Mouse (Mus musculus) hindbrain, embryonic 16.5 days (tissue): ENCODE data around the gene Ncoa5. TPM values are rescaled to one million over a fixed set of nuclear protein-coding genes. Genes with fewer than 3 reads are reported as not detected.

Experiments used
- ATAC-seq: fragments of 200-750 bp; cut with Nextera tagmentation; 2 replicates; pipeline ENCODE4 v1.8.0; 2017; ENCODE audit warnings: moderate TSS enrichment, moderate library complexity
- H3K27ac ChIP-seq: fragments of 300-500 bp; sonication (generic); 2 replicates; pipeline ENCODE4 v1.5.1; 2014; ENCODE audit warnings: low read depth, mild to moderate bottlenecking, control low read depth, low read length, moderate library complexity
- H3K27me3 ChIP-seq: fragments of 300-500 bp; sonication (generic); replicated peaks from 2 replicates; pipeline ENCODE4 v1.6.1; 2014; ENCODE audit warnings: low read length; ENCODE audit not compliant: control insufficient read depth, insufficient read depth
- H3K36me3 ChIP-seq: fragments of 300-500 bp; sonication (generic); 2 replicates; pipeline ENCODE4 v1.6.1; 2014; ENCODE audit warnings: mild to moderate bottlenecking, low read length, moderate library complexity, mixed read lengths; ENCODE audit not compliant: control insufficient read depth, insufficient read depth
- H3K4me1 ChIP-seq: fragments of 300-500 bp; sonication (generic); 2 replicates; pipeline ENCODE4 v1.6.1; 2014; ENCODE audit warnings: low read depth, low read length; ENCODE audit not compliant: control insufficient read depth, insufficient read depth
- H3K4me2 ChIP-seq: fragments of 300-500 bp; sonication (generic); 2 replicates; pipeline ENCODE4 v1.6.1; 2014; ENCODE audit warnings: mild to moderate bottlenecking, low read length, control low read depth, moderate library complexity
- H3K4me3 ChIP-seq: fragments of 300-500 bp; sonication (generic); 2 replicates; pipeline ENCODE4 v1.5.1; 2014; ENCODE audit warnings: mild to moderate bottlenecking, low read length, control low read depth, moderate library complexity
- H3K9ac ChIP-seq: fragments of 300-500 bp; sonication (generic); 2 replicates; pipeline ENCODE4 v1.6.1; 2014; ENCODE audit warnings: low read depth, mild to moderate bottlenecking, control low read depth, low read length, moderate library complexity
- H3K9me3 ChIP-seq: fragments of 300-500 bp; sonication (generic); 2 replicates; pipeline ENCODE4 v1.6.1; 2014; ENCODE audit warnings: mild to moderate bottlenecking, low read length, moderate library complexity; ENCODE audit not compliant: control insufficient read depth
- WGBS: fragments of 180-500 bp; shearing (Covaris S2); extraction: QIAGEN DNeasy Blood & Tissue Kit; methylation state at CpG from one replicate; pipeline ENCODE4 v1.1.7; 2014; 5-methylcytosine and 5-hydroxymethylcytosine counted together
- polyA plus RNA-seq: library from polyadenylated mRNA; unstranded; fragments of >200 nt; fragmentation: Nextera tagmentation; extraction: Ambion mirVana; gene quantifications from 2 replicates; pipeline ENCODE4 v1.2.1, GENCODE M21; 2015

Ncoa5 gene
- polyA plus RNA-seq, 1 experiment from 2014 or later: 83.8 TPM

DNA sequence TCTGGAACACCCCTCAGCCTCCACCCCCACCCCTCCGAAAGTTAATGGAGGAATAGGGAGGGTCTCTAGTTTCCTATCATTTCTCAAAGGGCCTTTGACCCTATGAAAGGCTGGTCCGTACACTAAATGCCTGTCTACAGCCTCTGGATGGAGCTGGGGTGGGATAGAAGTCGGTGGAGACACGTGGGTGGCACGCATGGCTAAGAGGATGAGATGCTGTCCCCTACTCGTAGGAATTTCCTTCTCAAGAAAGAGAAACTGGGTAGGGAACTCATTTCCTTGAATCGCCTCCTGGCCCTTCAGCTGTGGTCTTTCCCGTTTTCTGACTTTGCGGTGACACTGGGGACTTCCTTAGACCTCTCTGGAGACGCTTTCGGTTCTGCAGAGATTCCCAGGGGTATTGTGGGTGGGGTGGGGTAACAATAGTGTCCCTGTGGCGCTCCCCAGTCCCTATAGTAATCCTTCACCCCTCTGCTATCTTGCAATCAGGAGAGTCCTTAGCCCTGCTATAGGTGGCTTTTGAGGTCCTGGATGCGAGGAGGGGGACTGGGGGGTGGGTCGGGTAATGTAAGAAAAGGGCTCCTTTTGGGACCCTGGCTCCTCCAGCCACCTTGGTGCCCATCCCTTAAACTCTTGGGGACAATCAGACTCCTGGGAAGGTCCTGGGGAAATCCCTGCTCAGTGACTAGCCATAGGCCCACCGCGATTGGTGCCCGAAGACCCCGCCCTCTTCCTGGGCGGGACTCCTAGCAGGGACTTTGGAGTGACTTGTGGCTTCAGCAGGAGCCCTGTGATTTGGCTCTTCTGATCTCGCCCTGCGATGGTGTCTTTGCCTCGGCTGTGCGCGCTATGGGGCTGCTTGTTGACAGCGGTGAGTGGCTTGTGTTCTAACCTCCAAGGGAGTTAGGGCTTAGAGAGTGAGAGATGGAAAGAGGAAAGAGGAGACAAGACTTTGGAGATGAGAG lies 20.5 kb upstream of the Ncoa5 start, which contains the start of gene Cd40:
TSS of gene Cd40 (plus strand) at position 740 of the 965 bp plus-strand sequence.
- 0 out of 2 replicates have a peak, but pooled peaks have one; percentile 59 for ATAC-seq
- Histone ChIP-seq H3K36me3 (no peaks in the 10 kb centered on the region), H3K4me1 (no peaks in the 10 kb centered on the region), H3K4me3 (peak within 1 kb of the TSS; percentile 26), H3K4me2 (peak within 1 kb of the TSS; percentile 47), H3K9me3 (no peaks in the 10 kb centered on the region), H3K27me3 (no peaks in the 10 kb centered on the region), H3K9ac (no peak within 1 kb of the TSS), H3K27ac (no peak within 1 kb of the TSS)
- WGBS: 18% methylated on average over 25 of the region's 25 CpGs

DNA sequence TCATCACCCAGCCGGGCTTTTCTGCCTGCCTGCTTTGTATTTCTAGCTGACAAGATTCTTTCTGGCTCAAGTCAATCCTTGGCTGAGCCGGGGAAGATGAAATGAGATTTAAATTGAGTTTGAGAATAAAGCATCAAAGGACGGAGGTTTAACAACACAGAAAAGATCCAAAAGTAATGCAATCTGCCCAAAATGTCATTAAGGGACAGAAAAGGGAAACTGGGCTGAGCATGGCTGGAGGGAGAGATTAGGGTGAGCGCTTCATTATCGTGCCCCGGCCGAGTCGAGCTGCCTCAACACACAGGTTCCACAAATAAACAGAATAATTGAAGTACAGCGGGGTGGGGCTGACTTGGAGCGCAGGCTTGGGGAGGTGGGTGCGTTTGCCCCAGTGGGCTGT lies 16.9 kb upstream of the Ncoa5 start:
- H3K4me3 ChIP-seq: no peak overlapping the region
- 0 out of 2 replicates have a peak overlapping the region, but pooled peaks have one; percentile 1 for H3K9ac ChIP-seq
- no peak for ATAC-seq
- H3K27me3 ChIP-seq: no peaks in the 10 kb centered on the region
- H3K4me2 ChIP-seq: no peak overlapping the region
- no peaks in the 10 kb centered on the region for H3K4me1 ChIP-seq
- H3K9me3 ChIP-seq: no peaks in the 10 kb centered on the region
- 48% methylated on average over 11 of the region's 11 CpGs for WGBS
- no peaks in the 10 kb centered on the region for H3K36me3 ChIP-seq
- no peak overlapping the region for H3K27ac ChIP-seq

DNA sequence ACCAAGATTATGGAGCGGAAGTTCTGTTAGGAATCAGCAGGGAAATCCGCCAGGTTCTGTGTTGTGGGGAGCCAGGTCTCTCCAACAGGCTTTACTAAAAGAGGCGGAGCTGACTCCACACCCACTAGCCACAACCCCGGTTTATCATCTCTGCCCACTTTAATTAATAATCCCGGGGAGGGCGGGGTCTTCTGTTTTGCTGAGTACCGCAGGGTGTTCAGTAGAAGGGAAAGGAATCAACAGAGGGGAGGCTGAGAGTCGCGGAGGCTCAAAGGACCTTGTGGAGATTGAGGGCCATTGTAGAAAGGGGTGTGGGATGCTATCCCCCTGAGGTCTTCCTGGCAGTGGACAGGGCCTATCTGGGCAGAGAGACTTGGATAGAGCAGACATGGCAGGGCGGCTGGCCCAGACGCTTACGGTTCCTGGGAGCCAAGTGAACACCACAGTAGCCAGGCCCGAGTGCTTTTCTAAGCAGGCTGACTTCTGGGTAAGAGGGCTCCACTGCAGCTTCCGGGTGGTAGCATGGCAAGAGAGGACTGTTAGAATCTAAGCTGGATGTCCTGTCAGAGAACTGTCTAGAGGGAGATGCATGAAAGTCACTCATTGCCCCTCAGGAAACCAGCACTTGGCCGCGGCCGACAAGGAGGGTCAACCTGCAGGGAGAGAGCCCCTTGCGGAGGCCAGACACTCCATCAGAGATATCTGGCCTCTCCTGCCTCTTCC lies 16.3 kb upstream of the Ncoa5 start:
- no peak for ATAC-seq
- WGBS: 78% methylated on average over 18 of the region's 18 CpGs
- Histone ChIP-seq H3K9ac (0 out of 2 replicates have a peak overlapping the region, but pooled peaks have one; percentile 1), H3K9me3 (no peaks in the 10 kb centered on the region), H3K27me3 (no peaks in the 10 kb centered on the region), H3K4me1 (no peaks in the 10 kb centered on the region), H3K27ac (no peak overlapping the region), H3K4me3 (no peak overlapping the region), H3K36me3 (no peaks in the 10 kb centered on the region), H3K4me2 (no peak overlapping the region)

DNA sequence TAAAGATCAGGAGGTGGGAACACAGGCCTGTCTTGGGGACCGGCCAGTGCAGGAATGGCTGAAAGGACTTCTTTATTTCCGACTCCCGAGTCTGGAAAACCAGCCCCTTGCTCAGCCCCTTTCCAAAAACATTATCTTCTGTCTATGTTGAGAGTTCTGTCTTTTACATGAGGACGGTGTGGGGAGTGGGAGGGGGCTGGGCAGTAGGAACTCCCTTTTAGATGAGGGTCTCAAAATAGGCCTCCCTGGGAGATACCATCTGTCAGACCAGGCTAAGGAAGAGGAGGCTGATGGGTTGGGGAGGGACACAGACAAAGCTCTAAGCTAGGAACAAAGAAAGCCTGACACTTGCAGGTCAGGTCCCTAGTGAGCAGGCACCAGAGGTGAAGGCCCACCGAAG lies 14.4 kb upstream of the Ncoa5 start:
- Histone ChIP-seq H3K36me3 (no peaks in the 10 kb centered on the region), H3K4me3 (no peak overlapping the region), H3K9me3 (no peaks in the 10 kb centered on the region), H3K9ac (no peak overlapping the region), H3K27me3 (no peaks in the 10 kb centered on the region), H3K4me1 (no peaks in the 10 kb centered on the region), H3K4me2 (no peak overlapping the region), H3K27ac (no peak overlapping the region)
- 47% methylated on average over 5 of the region's 5 CpGs for WGBS
- no peak for ATAC-seq

DNA sequence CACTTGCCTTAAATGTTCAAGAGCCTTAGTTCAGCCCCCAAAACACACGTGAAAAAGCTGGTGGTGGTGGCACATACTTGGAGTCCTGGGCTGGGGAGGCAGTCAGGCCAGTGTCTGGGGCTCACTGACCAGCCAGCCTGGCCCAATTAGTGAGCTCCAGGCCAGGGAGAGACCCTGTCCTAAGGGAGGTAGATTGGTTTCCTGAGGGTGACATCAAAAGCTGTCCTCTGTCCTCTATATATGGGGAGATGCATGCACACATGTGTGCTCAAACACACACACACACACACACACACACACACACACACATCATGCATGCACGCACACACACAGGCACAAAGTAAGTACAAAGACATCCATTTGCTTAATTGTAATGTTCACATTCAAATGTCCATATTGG lies 9.1 kb upstream of the Ncoa5 start:
- WGBS: 58% methylated on average over 2 of the region's 2 CpGs
- H3K4me2 ChIP-seq: no peak overlapping the region; the same call in 1 of the 2 replicates

DNA sequence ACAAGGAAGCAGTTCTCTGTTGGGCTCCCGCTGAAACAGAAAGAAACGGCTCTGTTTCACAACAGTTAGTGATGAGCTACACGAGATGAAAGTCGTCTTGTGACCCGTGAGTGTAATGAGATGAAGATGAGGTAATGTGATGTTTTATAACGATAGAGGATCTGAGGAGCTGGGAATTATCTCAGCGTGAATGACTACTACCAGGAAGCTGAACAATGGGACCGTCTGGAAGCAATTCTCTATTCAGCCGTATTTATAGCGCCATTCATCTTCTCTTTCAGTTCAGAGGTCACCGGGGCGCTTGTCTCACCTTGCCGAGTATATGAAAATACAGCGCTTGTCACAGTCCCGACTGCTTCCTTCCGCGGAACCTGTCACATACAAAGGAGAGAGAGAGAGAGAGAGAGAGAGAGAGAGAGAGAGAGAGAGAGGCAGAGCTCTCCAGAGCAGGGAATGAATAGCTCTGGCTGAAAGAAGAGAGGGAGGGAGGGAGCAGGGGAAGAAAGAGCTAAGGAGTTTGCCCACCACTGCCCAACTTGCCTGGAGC lies 8.5 kb upstream of the Ncoa5 start:
- peak overlapping the region; percentile 19 for H3K27ac ChIP-seq
- H3K9me3 ChIP-seq: no peaks in the 10 kb centered on the region
- WGBS: 2% methylated on average over 17 of the region's 17 CpGs
- H3K27me3 ChIP-seq: no peaks in the 10 kb centered on the region
- H3K4me3 ChIP-seq: peak overlapping the region; percentile 26
- H3K9ac ChIP-seq: peak overlapping the region; percentile 33
- peak overlapping the region; percentile 56 for H3K4me2 ChIP-seq
- H3K4me1 ChIP-seq: peaks cover 9% of the 10 kb centered on the region
- ATAC-seq: peak; percentile 76
- no peaks in the 10 kb centered on the region for H3K36me3 ChIP-seq

More for the DNA sequence above, 9.1 kb upstream of the Ncoa5 start:
- peak overlapping the region; percentile 19; the same call in 1 of the 2 replicates for H3K27ac ChIP-seq
- 0 out of 2 replicates have a peak, but pooled peaks have one; percentile 1 for ATAC-seq
- H3K27me3 ChIP-seq: no peaks in the 10 kb centered on the region
- H3K9ac ChIP-seq: peak overlapping the region; percentile 33
- peaks cover 9% of the 10 kb centered on the region for H3K4me1 ChIP-seq
- no peaks in the 10 kb centered on the region for H3K9me3 ChIP-seq
- no peak overlapping the region for H3K4me3 ChIP-seq
- H3K36me3 ChIP-seq: no peaks in the 10 kb centered on the region

DNA sequence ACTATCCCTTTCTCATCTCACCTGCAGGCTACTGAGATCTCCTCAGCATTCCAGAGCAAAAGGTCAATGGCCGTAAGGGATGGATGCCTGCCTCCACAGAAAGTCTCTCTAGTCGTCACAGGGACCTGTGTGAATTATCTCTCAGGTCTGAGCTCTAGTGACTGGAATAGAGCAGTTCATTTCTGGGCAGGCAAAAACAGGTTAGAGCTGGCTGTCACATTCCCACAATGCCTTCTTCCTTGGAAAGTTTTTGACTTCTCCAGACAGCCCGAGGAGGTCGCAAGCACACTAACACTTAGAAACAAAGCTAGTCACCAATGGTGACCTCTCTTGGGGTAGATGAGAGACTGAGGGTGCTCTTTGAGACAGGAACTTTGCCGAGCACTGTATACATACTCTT lies 7.5 kb upstream of the Ncoa5 start:
- Histone ChIP-seq H3K27me3 (no peaks in the 10 kb centered on the region), H3K4me3 (no peak overlapping the region), H3K9ac (no peak overlapping the region), H3K36me3 (no peaks in the 10 kb centered on the region), H3K4me2 (no peak overlapping the region), H3K4me1 (peaks cover 9% of the 10 kb centered on the region), H3K9me3 (no peaks in the 10 kb centered on the region), H3K27ac (no peak overlapping the region)
- no peak for ATAC-seq
- WGBS: 79% methylated on average over 5 of the region's 5 CpGs

DNA sequence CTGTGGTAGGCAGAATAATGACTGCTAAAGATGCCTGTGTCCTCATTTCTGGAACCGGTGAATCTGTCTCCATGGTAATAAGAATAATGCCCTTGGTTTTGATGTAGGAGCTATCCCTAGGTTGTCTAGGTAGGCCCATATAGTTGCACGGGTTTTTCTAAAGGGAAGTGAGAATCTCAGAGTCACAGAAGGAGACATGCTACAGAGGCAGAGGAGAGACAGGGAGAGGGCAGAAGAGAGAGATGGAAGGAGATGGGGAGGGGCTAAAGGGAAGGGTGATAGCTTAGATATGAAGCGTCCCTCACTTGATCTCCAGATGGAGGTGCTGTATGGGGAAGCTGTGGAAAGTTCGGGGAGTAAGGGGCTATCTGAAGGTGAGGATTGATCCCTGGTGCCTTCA lies 2.7 kb upstream of the Ncoa5 start:
- H3K27ac ChIP-seq: no peak overlapping the region
- WGBS: 70% methylated on average over 4 of the region's 4 CpGs
- no peak overlapping the region for H3K4me2 ChIP-seq
- ATAC-seq: no peak
- H3K27me3 ChIP-seq: no peaks in the 10 kb centered on the region
- no peak overlapping the region for H3K9ac ChIP-seq
- H3K9me3 ChIP-seq: no peaks in the 10 kb centered on the region
- H3K36me3 ChIP-seq: no peaks in the 10 kb centered on the region
- H3K4me3 ChIP-seq: no peak overlapping the region
- peaks cover 18% of the 10 kb centered on the region for H3K4me1 ChIP-seq
